Mouse (Mus musculus) midbrain, embryonic 16.5 days (tissue): ENCODE measurements around the gene Anxa8. TPM values are rescaled to one million over a fixed set of nuclear protein-coding genes. Genes with fewer than 3 reads are reported as not detected.

Experiments used
- ATAC-seq: fragments of 200-750 bp; cut with Nextera tagmentation; 2 replicates; pipeline ENCODE4 v1.8.0; 2017; ENCODE audit warnings: moderate TSS enrichment
- H3K27ac ChIP-seq: fragments of 300-500 bp; sonication (generic); 2 replicates; pipeline ENCODE4 v1.5.1; 2014; ENCODE audit warnings: mild to moderate bottlenecking, low read length, mixed read lengths
- H3K27me3 ChIP-seq: fragments of 300-500 bp; sonication (generic); 2 replicates; pipeline ENCODE4 v1.6.1; 2014; ENCODE audit warnings: low read depth, low read length, mixed read lengths; ENCODE audit not compliant: control insufficient read depth, insufficient read depth
- H3K36me3 ChIP-seq: fragments of 300-500 bp; sonication (generic); 2 replicates; pipeline ENCODE4 v1.6.1; 2014; ENCODE audit warnings: mild to moderate bottlenecking, low read length, moderate library complexity, mixed read lengths; ENCODE audit not compliant: control insufficient read depth, insufficient read depth
- H3K4me1 ChIP-seq: fragments of 300-500 bp; sonication (generic); 2 replicates; pipeline ENCODE4 v1.6.1; 2014; ENCODE audit warnings: mild to moderate bottlenecking, low read length, mixed read lengths; ENCODE audit not compliant: control insufficient read depth, insufficient read depth
- H3K4me2 ChIP-seq: fragments of 300-500 bp; sonication (generic); 2 replicates; pipeline ENCODE4 v1.6.1; 2014; ENCODE audit warnings: mild to moderate bottlenecking, low read length, mixed read lengths
- H3K4me3 ChIP-seq: fragments of 300-500 bp; sonication (generic); 2 replicates; pipeline ENCODE4 v1.5.1; 2014; ENCODE audit warnings: low read depth, mild to moderate bottlenecking, low read length, moderate library complexity, mixed read lengths
- H3K9ac ChIP-seq: fragments of 300-500 bp; sonication (generic); 2 replicates; pipeline ENCODE4 v1.6.1; 2014; ENCODE audit warnings: low read depth, low read length, mixed read lengths
- H3K9me3 ChIP-seq: fragments of 300-500 bp; sonication (generic); replicated peaks from 2 replicates; pipeline ENCODE4 v1.6.1; 2014; ENCODE audit warnings: mild to moderate bottlenecking, low read length, mixed read lengths; ENCODE audit not compliant: control insufficient read depth, poor library complexity, severe bottlenecking
- WGBS: fragments of 180-500 bp; shearing (Covaris S2); extraction: QIAGEN DNeasy Blood & Tissue Kit; methylation state at CpG from one replicate; pipeline ENCODE4 v1.1.7; 2014; 5-methylcytosine and 5-hydroxymethylcytosine counted together
- polyA plus RNA-seq: library from polyadenylated mRNA; unstranded; fragments of >200 nt; fragmentation: Nextera tagmentation; extraction: Ambion mirVana; gene quantifications from 2 replicates; pipeline ENCODE4 v1.2.1, GENCODE M21; 2015

Anxa8 gene
- polyA plus RNA-seq, result 0.24 TPM in 1 of 2 replicates, not detected in the other

DNA sequence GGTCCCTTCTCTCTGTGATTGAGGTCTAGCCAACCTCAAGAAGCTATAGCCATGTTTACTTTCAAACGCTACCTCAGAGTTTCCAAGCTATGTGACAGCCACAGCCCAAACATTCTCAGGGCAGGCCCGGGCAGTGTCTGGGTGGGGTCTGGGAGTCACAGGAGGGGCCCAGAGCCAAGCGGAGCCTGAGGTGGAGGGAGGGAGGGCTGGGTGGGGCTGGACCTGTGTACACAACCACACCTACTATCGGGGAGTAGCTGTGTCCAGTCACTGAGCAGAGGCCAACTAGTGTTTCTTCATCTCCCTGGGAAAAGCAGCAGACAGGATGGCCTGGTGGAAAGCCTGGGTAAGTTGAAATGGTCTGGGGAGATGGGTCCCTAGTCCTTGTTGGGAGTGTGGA lies at the start of gene Anxa8:
TSS of gene Anxa8 (plus strand) at position 251 of the 400 bp plus-strand sequence.
- H3K4me2 ChIP-seq, result no peak within 1 kb of the TSS
- H3K9ac ChIP-seq, result no peak within 1 kb of the TSS
- no peaks in the 10 kb centered on the region for H3K27me3 ChIP-seq
- H3K9me3 ChIP-seq, result no peaks in the 10 kb centered on the region
- H3K36me3 ChIP-seq, result no peaks in the 10 kb centered on the region
- 74% methylated on average over 4 of the region's 4 CpGs for WGBS
- no peak for ATAC-seq
- H3K4me3 ChIP-seq, result no peak within 1 kb of the TSS
- H3K27ac ChIP-seq, result no peak within 1 kb of the TSS
- H3K4me1 ChIP-seq, result no peaks in the 10 kb centered on the region

DNA sequence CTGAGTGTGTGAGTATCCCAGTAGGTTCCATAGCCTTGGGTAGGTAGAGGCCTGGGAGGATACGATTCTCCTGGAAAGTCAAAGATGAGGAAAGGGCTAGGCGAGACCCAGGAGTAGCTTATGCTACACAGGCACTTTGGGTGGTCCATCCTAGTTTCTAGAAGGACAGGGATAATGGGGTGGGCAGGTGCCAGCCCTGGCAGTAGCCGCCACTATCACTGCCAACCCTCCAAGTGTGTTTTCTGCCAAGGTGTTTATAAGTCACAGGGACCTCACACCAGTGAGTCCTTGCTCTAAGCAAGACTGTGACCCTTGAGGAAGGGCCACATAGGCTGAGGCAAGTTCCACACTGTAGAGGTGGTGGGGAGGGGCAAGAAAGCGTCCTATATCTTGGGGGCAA lies 44.5 kb upstream of the Anxa8 start:
- no peak overlapping the region for H3K4me2 ChIP-seq
- ATAC-seq, result no peak
- H3K4me3 ChIP-seq, result no peak overlapping the region
- H3K36me3 ChIP-seq, result no peaks in the 10 kb centered on the region
- no peak overlapping the region for H3K9ac ChIP-seq
- H3K9me3 ChIP-seq, result no peaks in the 10 kb centered on the region
- no peak overlapping the region for H3K27ac ChIP-seq
- H3K4me1 ChIP-seq, result no peaks in the 10 kb centered on the region
- WGBS, result 84% methylated on average over 4 of the region's 4 CpGs
- H3K27me3 ChIP-seq, result no peaks in the 10 kb centered on the region

DNA sequence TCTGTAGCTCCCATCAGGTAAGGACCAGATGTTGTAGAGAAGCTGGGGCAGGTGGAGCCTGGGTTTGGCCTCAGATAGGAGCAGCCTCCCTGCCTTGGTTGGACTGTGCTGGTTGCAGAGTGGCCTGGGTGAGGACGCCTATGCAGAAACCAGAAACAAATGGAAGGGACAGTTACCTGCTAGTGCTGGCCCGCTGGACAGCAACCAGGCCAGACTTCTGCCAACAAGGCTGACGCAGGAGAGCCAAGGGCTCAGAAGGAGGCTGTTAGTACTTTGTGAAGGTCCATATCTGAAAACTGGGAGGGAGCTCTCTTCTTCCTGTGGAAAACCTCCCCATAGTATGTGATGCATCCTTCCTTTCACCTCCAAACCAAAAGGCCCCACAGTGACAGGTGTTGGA lies 42.4 kb upstream of the Anxa8 start:
- Histone ChIP-seq H3K4me1 (no peaks in the 10 kb centered on the region), H3K27me3 (no peaks in the 10 kb centered on the region), H3K4me3 (no peak overlapping the region), H3K27ac (no peak overlapping the region), H3K36me3 (no peaks in the 10 kb centered on the region), H3K4me2 (no peak overlapping the region), H3K9ac (no peak overlapping the region), H3K9me3 (no peaks in the 10 kb centered on the region)
- WGBS, result 74% methylated on average over 3 of the region's 3 CpGs
- no peak for ATAC-seq

DNA sequence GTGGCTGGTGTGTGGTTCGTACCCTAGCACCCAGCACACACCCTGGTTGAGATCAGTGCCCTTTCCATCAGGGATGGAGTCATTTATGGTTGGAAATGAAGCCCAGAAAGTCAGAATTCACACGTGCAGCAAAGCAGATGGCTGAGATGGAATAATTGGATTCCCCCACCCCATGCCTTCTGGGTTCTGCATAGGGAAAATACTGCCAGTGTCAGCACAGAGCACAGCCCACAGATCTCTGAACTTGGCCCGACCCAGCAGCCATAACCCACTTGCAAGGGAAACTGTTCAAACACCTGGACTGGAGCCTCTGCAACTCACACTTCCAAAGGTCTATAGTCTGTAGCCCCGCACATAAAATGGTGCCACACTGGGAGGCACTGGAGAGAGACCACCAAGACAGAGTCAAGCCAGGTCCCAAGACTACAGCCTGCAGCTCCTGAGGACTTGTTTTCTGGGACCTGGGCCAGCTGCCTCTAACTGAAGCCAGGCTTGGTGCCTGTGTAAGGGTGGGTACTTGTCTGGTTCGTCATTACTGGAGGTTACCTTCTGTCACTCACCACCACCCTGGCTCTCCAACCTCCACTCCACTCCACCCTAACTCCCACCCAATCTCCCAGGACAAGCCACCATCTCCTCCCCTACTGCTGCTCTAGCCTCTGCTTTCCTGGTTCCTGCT lies 35.5 kb upstream of the Anxa8 start:
- ATAC-seq, result no peak
- no peaks in the 10 kb centered on the region for H3K36me3 ChIP-seq
- H3K9ac ChIP-seq, result no peak overlapping the region
- no peaks in the 10 kb centered on the region for H3K27me3 ChIP-seq
- 85% methylated on average over 5 of the region's 5 CpGs for WGBS
- H3K4me2 ChIP-seq, result no peak overlapping the region
- no peak overlapping the region for H3K4me3 ChIP-seq
- no peaks in the 10 kb centered on the region for H3K4me1 ChIP-seq
- no peaks in the 10 kb centered on the region for H3K9me3 ChIP-seq
- H3K27ac ChIP-seq, result no peak overlapping the region

DNA sequence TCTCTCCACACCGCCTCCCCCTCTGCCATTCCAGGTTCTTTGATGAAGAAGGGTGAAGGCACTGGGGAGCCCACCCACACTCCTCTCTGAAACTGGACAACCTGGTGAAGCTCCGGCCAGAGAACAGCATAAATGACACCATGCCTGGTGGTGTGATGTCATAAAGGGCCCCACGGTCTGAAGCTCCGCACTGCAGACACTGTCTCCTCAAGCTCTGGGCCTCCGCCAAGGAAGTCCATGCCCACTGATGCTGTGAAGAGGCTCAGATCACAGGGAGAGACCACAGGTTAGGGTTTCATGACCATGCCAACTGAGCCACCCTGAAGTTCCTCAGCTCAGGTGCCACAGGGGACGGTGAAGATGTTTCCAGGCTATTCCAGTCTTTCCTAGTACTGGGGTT lies 33.3 kb upstream of the Anxa8 start, which contains the start of gene Antxrl:
TSS of gene Antxrl (plus strand) at position 192 of the 400 bp plus-strand sequence.
- no peak for ATAC-seq
- no peak within 1 kb of the TSS for H3K27ac ChIP-seq
- no peak within 1 kb of the TSS for H3K9ac ChIP-seq
- no peak within 1 kb of the TSS for H3K4me3 ChIP-seq
- H3K27me3 ChIP-seq, result no peaks in the 10 kb centered on the region
- H3K9me3 ChIP-seq, result no peaks in the 10 kb centered on the region
- WGBS, result 90% methylated on average over 6 of the region's 6 CpGs
- no peak within 1 kb of the TSS for H3K4me2 ChIP-seq
- H3K4me1 ChIP-seq, result no peaks in the 10 kb centered on the region
- H3K36me3 ChIP-seq, result no peaks in the 10 kb centered on the region

DNA sequence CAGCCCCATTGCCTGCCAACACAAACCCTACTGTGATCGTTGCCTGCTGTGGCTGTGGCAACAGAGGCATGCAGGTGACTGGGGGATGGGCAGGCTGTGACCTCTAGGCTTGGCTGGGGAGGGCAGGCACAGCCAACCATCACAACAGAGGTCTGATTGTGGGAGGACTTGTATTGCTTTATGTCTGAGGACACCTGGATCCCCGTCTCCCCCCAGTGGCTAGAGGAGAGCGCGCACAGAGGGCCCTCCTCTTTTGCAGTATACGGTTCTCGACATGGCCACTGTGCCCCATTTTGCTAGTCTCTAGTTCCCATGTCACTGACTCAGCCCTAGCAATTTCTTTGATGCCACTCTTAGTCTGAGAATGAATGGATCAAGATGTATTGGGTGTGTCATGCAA lies 14.1 kb upstream of the Anxa8 start:
- ATAC-seq, result no peak
- no peak overlapping the region for H3K4me3 ChIP-seq
- no peaks in the 10 kb centered on the region for H3K9me3 ChIP-seq
- 64% methylated on average over 6 of the region's 6 CpGs for WGBS
- H3K36me3 ChIP-seq, result no peaks in the 10 kb centered on the region
- H3K4me2 ChIP-seq, result no peak overlapping the region
- H3K27ac ChIP-seq, result no peak overlapping the region
- no peaks in the 10 kb centered on the region for H3K27me3 ChIP-seq
- H3K9ac ChIP-seq, result no peak overlapping the region
- no peaks in the 10 kb centered on the region for H3K4me1 ChIP-seq

DNA sequence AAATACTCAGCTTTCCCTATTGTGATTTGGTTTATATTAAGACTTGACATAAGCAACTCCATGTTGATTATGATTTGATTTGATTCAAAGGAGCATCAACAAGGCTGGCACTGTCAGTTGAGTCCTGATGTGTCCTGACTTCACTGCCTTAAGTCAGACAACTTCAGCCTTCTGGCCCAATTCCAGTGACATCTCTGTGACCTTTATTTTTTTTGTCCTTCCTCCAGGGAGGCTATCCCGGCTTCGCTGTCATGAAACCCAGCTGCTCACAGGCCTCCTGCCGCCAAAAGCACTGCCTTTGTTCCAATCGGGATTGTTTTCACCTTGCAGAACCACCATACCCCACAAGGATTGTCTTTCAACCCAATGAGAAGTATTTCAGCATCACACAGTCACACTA lies 10.4 kb upstream of the Anxa8 start:
- Histone ChIP-seq H3K27ac (no peak overlapping the region), H3K4me1 (no peaks in the 10 kb centered on the region), H3K27me3 (no peaks in the 10 kb centered on the region), H3K4me3 (no peak overlapping the region), H3K4me2 (no peak overlapping the region), H3K9me3 (no peaks in the 10 kb centered on the region), H3K9ac (no peak overlapping the region), H3K36me3 (no peaks in the 10 kb centered on the region)
- WGBS, result 43% methylated on average over 4 of the region's 4 CpGs
- ATAC-seq, result no peak

DNA sequence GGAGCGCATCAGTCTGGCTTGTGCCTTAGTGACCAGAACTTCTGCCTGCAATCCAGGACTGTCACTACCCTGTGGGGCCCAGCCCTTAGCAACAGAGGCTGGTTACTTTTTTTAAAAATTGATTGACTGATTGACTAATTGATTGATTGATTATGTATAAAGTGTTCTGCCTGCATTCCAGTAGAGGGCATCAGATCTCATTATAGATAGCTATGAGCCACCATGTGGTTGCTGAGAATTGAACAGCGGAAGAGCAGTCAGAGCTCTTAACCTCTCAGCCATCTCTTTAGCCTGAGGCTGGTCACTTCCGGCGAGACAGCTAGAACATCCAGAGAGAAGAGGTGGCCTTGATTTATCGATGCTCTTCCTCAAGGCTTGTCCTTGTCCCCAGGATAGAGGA lies 8.6 kb upstream of the Anxa8 start:
- H3K4me2 ChIP-seq, result no peak overlapping the region
- WGBS, result 75% methylated on average over 5 of the region's 5 CpGs

DNA sequence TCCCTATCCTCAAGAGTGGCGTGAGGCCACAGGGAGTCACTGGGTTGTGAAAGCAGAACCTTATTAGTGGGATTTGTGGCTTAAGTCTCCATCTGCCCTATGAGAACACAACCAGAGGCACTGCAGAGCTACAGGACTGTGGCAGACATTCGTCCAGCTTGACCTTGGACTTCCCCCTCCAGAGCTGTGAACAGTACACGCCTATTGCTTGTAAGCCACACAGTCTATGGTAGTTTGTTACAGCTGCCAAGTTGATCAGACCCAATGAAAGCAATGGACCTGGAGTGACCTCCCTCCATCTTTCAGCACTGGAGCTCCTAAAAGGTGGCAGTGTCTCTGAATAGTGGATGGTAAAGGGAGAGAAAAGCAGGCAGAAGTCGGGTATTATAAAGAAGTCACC lies 7.5 kb upstream of the Anxa8 start:
- Histone ChIP-seq H3K9ac (no peak overlapping the region), H3K4me2 (no peak overlapping the region), H3K4me3 (no peak overlapping the region), H3K27ac (no peak overlapping the region), H3K27me3 (no peaks in the 10 kb centered on the region), H3K9me3 (no peaks in the 10 kb centered on the region), H3K4me1 (no peaks in the 10 kb centered on the region), H3K36me3 (no peaks in the 10 kb centered on the region)
- ATAC-seq, result no peak
- 75% methylated on average over 4 of the region's 4 CpGs for WGBS

More for the DNA sequence above, 8.6 kb upstream of the Anxa8 start:
- no peaks in the 10 kb centered on the region for H3K36me3 ChIP-seq
- H3K4me3 ChIP-seq, result no peak overlapping the region
- no peak overlapping the region for H3K9ac ChIP-seq
- H3K9me3 ChIP-seq, result no peaks in the 10 kb centered on the region
- H3K27ac ChIP-seq, result no peak overlapping the region
- no peaks in the 10 kb centered on the region for H3K27me3 ChIP-seq
- H3K4me1 ChIP-seq, result no peaks in the 10 kb centered on the region
- no peak for ATAC-seq
